Mouse (Mus musculus) erythroblast, embryonic 14.5 days (primary cell): ENCODE results near the gene Mthfr.

Experiments
- GATA1 ChIP-seq: IDR thresholded peaks from 2 replicates; pipeline ENCODE4 v1.6.1; 2012; ENCODE audit warnings: low read length, inconsistent platforms, mixed read lengths
- TAL1 ChIP-seq: IDR thresholded peaks from 3 replicates; pipeline ENCODE4 v1.6.1; 2012; ENCODE audit warnings: low read length, inconsistent platforms, mixed read lengths

DNA sequence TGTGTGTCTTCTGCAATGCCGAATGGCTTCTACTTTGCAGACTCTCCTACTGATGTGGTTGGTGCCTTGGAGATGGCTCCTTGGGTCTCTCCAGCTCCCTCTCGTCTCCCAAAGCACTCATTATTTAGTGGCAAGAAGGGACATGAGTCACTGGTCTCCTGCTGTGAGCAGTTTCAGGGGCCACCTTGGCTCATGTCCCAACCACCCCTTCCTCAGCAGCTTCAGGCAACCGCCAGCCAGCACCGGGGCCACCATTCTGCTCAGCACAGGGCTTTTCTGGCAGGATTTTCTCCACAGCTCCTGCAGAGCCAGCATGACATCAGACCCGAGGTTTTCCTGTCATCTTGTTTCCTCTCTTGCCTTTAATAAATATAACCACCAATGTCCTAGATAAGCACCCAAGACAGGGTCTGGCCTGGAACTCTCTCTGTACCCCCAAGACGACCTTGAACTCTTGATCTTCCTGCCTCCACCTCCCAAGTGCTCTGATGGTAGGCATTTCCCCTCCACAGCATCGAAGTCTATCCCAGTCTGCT is 69.8 kb downstream of the Mthfr start:
- TF ChIP-seq GATA1 (no peak), TAL1 (no peak)
